In the genomic region with DNA sequence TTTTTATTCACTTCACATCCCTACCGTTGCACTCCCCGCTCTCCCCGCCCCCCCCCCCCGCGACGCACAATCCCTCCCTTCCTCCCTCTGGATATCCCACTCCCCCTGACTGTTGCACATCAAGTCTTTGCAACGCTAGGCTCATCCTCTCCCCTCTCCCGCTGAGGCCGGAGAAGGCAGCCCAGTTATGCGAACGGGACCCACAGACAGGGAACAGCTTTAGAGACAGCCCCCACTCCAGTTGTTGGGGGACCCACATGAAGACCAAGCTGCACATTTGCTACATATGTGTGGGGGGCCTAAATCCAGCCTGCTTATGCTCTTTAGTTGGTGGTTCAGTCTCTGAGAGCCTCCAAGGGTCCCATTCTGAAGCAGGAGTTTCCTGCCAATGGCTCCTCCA, we compare ENCODE assay signal across 8 mouse cellular contexts. TPM values are rescaled to one million over a fixed set of nuclear protein-coding genes. Genes with fewer than 3 reads are reported as not detected.
DNase-seq lines count a peak whose midpoint lies in the region; ATAC-seq and TF ChIP-seq lines count a peak whose summit lies in the region.

Gene Stambp, minus strand, starts transcription at position 59 of the 400 bp plus-strand sequence.

- no peaks in the 10 kb centered on the region for H3K79me2 ChIP-seq in liver, adult 2 months (ENCODE audit: control insufficient read depth, insufficient read depth, low read length)

- H3K4me2 ChIP-seq in hindbrain, postnatal 0 days (ENCODE audit: low read depth, low read length) = peak within 1 kb of the TSS; percentile 90
- H3K4me2 ChIP-seq in liver, embryonic 14.5 days (ENCODE audit: low read depth) = peak within 1 kb of the TSS; percentile 76
- peak within 1 kb of the TSS; percentile 91 for H3K4me2 ChIP-seq in stomach, embryonic 16.5 days (ENCODE audit: low read depth, low read length)

- peak within 1 kb of the TSS; percentile 73 for H3K9ac ChIP-seq in liver, adult 2 months (ENCODE audit: low read depth, low read length)
- peak within 1 kb of the TSS; percentile 78 for H3K9ac ChIP-seq in hindbrain, postnatal 0 days (replicated peaks; ENCODE audit: low read length)
- peak within 1 kb of the TSS; percentile 80 for H3K9ac ChIP-seq in liver, embryonic 14.5 days (replicated peaks)
- H3K9ac ChIP-seq in stomach, embryonic 16.5 days (ENCODE audit: low read length) = peak within 1 kb of the TSS; percentile 92

- ATAC-seq in hindbrain, postnatal 0 days = peak; percentile 89
- ATAC-seq in liver, embryonic 14.5 days (ENCODE audit: insufficient read depth) = peak; percentile 55
- ATAC-seq in stomach, embryonic 16.5 days (ENCODE audit: insufficient read depth, low FRiP score) = peak; percentile 55

- TF ChIP-seq EP300 in liver, embryonic 14.5 days (IDR thresholded peaks at IDR 0.05; ENCODE audit: low read depth) = no peak

- no peaks in the 10 kb centered on the region for H3K27me3 ChIP-seq in liver, adult 2 months (ENCODE audit: control insufficient read depth, insufficient read depth, low read length)
- H3K27me3 ChIP-seq in forebrain, embryonic 10.5 days (ENCODE audit: poor library complexity, severe bottlenecking) = peaks cover 12% of the 10 kb centered on the region
- peaks cover 6% of the 10 kb centered on the region; the same call in 1 of the 2 replicates for H3K27me3 ChIP-seq in hindbrain, postnatal 0 days (ENCODE audit: insufficient read depth, low read length)
- no peaks in the 10 kb centered on the region; the same call in none of the 2 replicates for H3K27me3 ChIP-seq in liver, embryonic 14.5 days (ENCODE audit: control insufficient read depth, insufficient read depth, low read length)
- H3K27me3 ChIP-seq in stomach, embryonic 16.5 days (ENCODE audit: control insufficient read depth, insufficient read depth, low read length) = no peaks in the 10 kb centered on the region

- peak within 1 kb of the TSS; percentile 80 for H3K4me3 ChIP-seq in liver, adult 2 months (ENCODE audit: insufficient read depth, low read depth, low read length)
- peak within 1 kb of the TSS; percentile 77 for H3K4me3 ChIP-seq in forebrain, embryonic 10.5 days
- peak within 1 kb of the TSS; percentile 59 for H3K4me3 ChIP-seq in hindbrain, postnatal 0 days (ENCODE audit: low read length)
- H3K4me3 ChIP-seq in liver, embryonic 14.5 days (ENCODE audit: insufficient read depth in 1 of 2, low read depth in 2 of 2, low read length in 2 of 2) = peak within 1 kb of the TSS; percentile 87 to 92
- H3K4me3 ChIP-seq in stomach, embryonic 16.5 days (replicated peaks; ENCODE audit: low read length) = peak within 1 kb of the TSS; percentile 79

- no peak for TF ChIP-seq CTCF in liver, adult 2 months (IDR thresholded peaks at IDR 0.05; ENCODE audit: low read depth, low read length)
- TF ChIP-seq CTCF in hindbrain, postnatal 0 days (IDR thresholded peaks at IDR 0.05; ENCODE audit: low read depth) = no peak
- no peak for TF ChIP-seq CTCF in liver, embryonic 14.5 days (IDR thresholded peaks at IDR 0.05; ENCODE audit: low read depth)

- TF ChIP-seq POLR2A in liver, adult 2 months (IDR thresholded peaks at IDR 0.05; ENCODE audit: extremely low read depth, insufficient read depth, low read length) = no peak

- 0% methylated on average over 8 of the region's 11 CpGs for WGBS in liver, adult 2 months
- 1% methylated on average over 10 of the region's 11 CpGs for WGBS in forebrain, embryonic 10.5 days
- 4% methylated on average over 8 of the region's 11 CpGs for WGBS in hindbrain, postnatal 0 days
- 0% methylated on average over 7 of the region's 11 CpGs for WGBS in liver, embryonic 14.5 days (ENCODE audit: insufficient replicate concordance)
- WGBS in stomach, embryonic 16.5 days = under 1% methylated on average over 6 of the region's 11 CpGs

- no peak for DNase-seq in liver, adult 2 months (ENCODE audit: extremely low read depth, low read depth, low spot score)
- no peak for DNase-seq in liver
- DNase-seq in adrenal gland, postnatal 36 days = peak in 1 of 2 experiments; percentile 16
- no peak for DNase-seq in forebrain, embryonic 10.5 days (ENCODE audit: extremely low spot score, low spot score)
- no peak for DNase-seq in hindbrain, postnatal 0 days (ENCODE audit: low spot score)
- DNase-seq in liver, embryonic 14.5 days (ENCODE audit: low read depth in 3 of 3, low spot score in 3 of 3) = no peak
- no peak for DNase-seq in B cell, adult 2 months

- H3K9me3 ChIP-seq in forebrain, embryonic 10.5 days = no peaks in the 10 kb centered on the region
- H3K9me3 ChIP-seq in hindbrain, postnatal 0 days (ENCODE audit: low read length) = no peaks in the 10 kb centered on the region
- H3K9me3 ChIP-seq in liver, embryonic 14.5 days (ENCODE audit: control insufficient read depth, low read length) = no peaks in the 10 kb centered on the region
- H3K9me3 ChIP-seq in stomach, embryonic 16.5 days (replicated peaks; ENCODE audit: control insufficient read depth, low read length) = no peaks in the 10 kb centered on the region

- H3K4me1 ChIP-seq in liver, adult 2 months (ENCODE audit: control insufficient read depth, insufficient read depth, low read length) = no peaks in the 10 kb centered on the region
- H3K4me1 ChIP-seq in forebrain, embryonic 10.5 days = peaks cover 18% of the 10 kb centered on the region
- H3K4me1 ChIP-seq in hindbrain, postnatal 0 days (ENCODE audit: insufficient read depth, low read length) = peaks cover 6% of the 10 kb centered on the region
- H3K4me1 ChIP-seq in liver, embryonic 14.5 days (replicated peaks; ENCODE audit: control insufficient read depth in 2 of 2, insufficient read depth in 2 of 2, low read length in 1 of 2) = peaks cover 6 to 13% of the 10 kb centered on the region in 2 experiments
- H3K4me1 ChIP-seq in stomach, embryonic 16.5 days (ENCODE audit: control insufficient read depth, insufficient read depth, low read length) = peaks cover 9% of the 10 kb centered on the region

- no peaks in the 10 kb centered on the region for H3K36me3 ChIP-seq in liver, adult 2 months (ENCODE audit: control insufficient read depth, insufficient read depth, low read length)
- H3K36me3 ChIP-seq in forebrain, embryonic 10.5 days (replicated peaks) = 0 out of 2 replicates have a peak, but pooled peaks cover 5% of the 10 kb centered on the region
- peaks cover 8% of the 10 kb centered on the region; the same call in 1 of the 2 replicates for H3K36me3 ChIP-seq in hindbrain, postnatal 0 days (ENCODE audit: insufficient read depth, low read length)
- no peaks in the 10 kb centered on the region for H3K36me3 ChIP-seq in liver, embryonic 14.5 days (replicated peaks; ENCODE audit: control insufficient read depth, insufficient read depth, low read depth)
- H3K36me3 ChIP-seq in stomach, embryonic 16.5 days (ENCODE audit: control insufficient read depth, insufficient read depth, low read length) = no peaks in the 10 kb centered on the region

- H3K27ac ChIP-seq in liver, adult 2 months (replicated peaks; ENCODE audit: insufficient read depth, low read depth, low read length) = peak within 1 kb of the TSS; percentile 16; the same call in 1 of the 2 replicates
- peak within 1 kb of the TSS; percentile 84 for H3K27ac ChIP-seq in forebrain, embryonic 10.5 days
- peak within 1 kb of the TSS; percentile 87 for H3K27ac ChIP-seq in hindbrain, postnatal 0 days
- H3K27ac ChIP-seq in liver, embryonic 14.5 days = peak within 1 kb of the TSS; percentile 16; the same call in 1 of the 2 replicates
- peak within 1 kb of the TSS; percentile 75 for H3K27ac ChIP-seq in stomach, embryonic 16.5 days (ENCODE audit: low read length)

RNA-seq across cellular contexts. Expression of gene Stambp, which starts in this region (rescaled TPM):
- 7.4 and 9.3 TPM in 2 replicates for total RNA-seq in liver, adult 2 months (2014; rRNA removed)
- 5.8 and 6.9 TPM in 2 replicates for polyA plus RNA-seq in liver, adult 2 months (2012; rRNA removed)
- 10 to 100 TPM; 21.3 to 22.0 TPM for total RNA-seq in adrenal gland, postnatal 36 days (2021)
- 12.7 and 13.9 TPM in 2 replicates for polyA plus RNA-seq in forebrain, embryonic 10.5 days (2016; fragmentation: Nextera tagmentation; extraction: Ambion mirVana)
- 9.5 and 11.1 TPM in 2 replicates for total RNA-seq in hindbrain, postnatal 0 days (2014; rRNA removed)
- polyA plus RNA-seq in hindbrain, postnatal 0 days (2015; fragmentation: Nextera tagmentation; extraction: Ambion mirVana) = 58.2 and 60.4 TPM in 2 replicates
- polyA plus RNA-seq in liver, embryonic 14.5 days (2012; rRNA removed) = 5.1 and 6.2 TPM in 2 replicates
- 9.9 and 10.1 TPM in 2 replicates for polyA plus RNA-seq in liver, embryonic 14.5 days (2014; fragmentation: Nextera tagmentation; extraction: Ambion mirVana)
- polyA plus RNA-seq in stomach, embryonic 16.5 days (2015; fragmentation: Nextera tagmentation; extraction: Ambion mirVana) = 28.0 and 32.5 TPM in 2 replicates

Comparison
In these comparisons a context has a peak if more than half of its experiments do, and no peak if none do; other contexts are left out.
1. H3K27ac ChIP-seq: peak in every context shown above with its lines; median percentile 87 in hindbrain, postnatal 0 days; 84 in forebrain, embryonic 10.5 days; 75 in stomach, embryonic 16.5 days; 16 in liver, adult 2 months; 16 in liver, embryonic 14.5 days.